Mouse (Mus musculus): ENCODE measurements around the gene Gm20662. TPM values are rescaled to one million over a fixed set of nuclear protein-coding genes. Genes with fewer than 3 reads are reported as not detected.
"Not testable (repeated sequence)": the region's sequence is repeated elsewhere in the genome, so short reads cannot be mapped to it uniquely, and the experiment has no call there.

Gene Gm20662
- total RNA-seq, 2 experiments from 2014 or later: 6.1 to 9.5 TPM

DNA sequence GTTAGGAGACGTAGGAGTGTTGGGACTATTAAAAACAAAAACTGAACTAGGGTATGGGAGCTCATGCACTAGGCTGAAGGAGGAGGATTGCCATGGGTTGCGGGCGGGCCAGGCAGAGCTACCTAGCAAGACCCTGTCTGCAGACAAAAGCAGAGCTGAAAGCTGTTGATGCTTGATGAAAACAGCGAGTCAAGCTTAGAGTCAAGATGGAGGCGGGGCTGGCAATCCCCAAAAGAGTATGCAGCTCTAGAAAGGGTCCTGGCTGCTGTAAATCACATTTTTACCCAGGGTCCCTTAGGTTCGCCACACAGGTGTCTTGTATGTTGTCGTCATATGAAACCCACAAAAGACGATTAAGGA is 7.4 kb downstream of the Gm20662 start:
- no peak for DNase-seq (ENCODE audit: low spot score in 2 of 2)

- no peak for DNase-seq (ENCODE audit: low spot score in 2 of 2)
These were observed 11.9 kb downstream of the Gm20662 start for GRCm38 (mm10) chr9:108008041-108008440.

- DNase-seq (ENCODE audit: low spot score in 2 of 2): no peak
These were observed 14.2 kb downstream of the Gm20662 start for GRCm38 (mm10) chr9:108010385-108010784.

- not testable (repeated sequence) for DNase-seq (ENCODE audit: low spot score in 2 of 2)
These were observed 17.4 kb downstream of the Gm20662 start for GRCm38 (mm10) chr9:108013577-108013976.

DNA sequence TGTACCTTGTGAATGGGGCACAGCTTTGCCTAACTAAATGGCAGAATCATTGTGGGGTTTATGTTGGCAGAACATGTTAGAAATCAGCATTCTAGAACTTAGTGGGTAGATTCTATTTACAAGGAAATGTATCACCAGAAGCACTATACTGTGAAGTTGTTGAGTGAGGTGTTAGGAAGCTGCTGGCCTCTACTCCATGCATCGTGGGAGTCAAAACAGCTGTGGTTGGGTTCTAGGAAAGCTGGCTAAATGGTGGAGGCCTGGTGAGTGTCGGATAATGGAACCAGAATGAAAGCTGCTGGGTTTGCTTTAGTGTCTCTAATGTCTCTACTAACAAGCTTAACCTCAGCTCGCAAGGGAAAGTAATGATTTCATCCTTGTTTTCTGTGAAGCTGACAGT is 21.0 kb downstream of the Gm20662 start:
- DNase-seq (ENCODE audit: low spot score in 2 of 2): peak; percentile 45 to 51

DNA sequence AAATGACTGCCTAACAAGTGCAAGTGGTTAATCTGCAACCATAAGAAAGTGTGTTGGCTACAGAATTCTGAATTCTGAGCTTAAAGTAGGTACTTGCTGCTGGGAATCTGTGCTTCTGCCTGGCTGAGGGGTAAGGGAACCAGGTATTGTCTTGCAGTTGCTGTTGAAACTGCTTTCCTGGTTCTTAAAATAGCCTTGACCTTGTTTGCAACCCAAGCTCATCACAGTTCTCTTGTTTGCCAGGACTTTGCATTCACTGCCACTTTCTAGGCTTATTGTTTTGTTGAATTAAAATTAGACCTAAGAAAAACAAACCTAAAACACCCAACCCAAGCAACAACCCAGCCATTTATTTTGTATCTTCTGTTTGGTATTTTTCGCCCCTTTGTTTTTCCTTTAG is 24.6 kb downstream of the Gm20662 start:
- no peak for DNase-seq (ENCODE audit: low spot score in 2 of 2)

- no peak for DNase-seq (ENCODE audit: low spot score in 2 of 2)
These were observed 27.1 kb downstream of the Gm20662 start for GRCm38 (mm10) chr9:108023216-108023615.

DNA sequence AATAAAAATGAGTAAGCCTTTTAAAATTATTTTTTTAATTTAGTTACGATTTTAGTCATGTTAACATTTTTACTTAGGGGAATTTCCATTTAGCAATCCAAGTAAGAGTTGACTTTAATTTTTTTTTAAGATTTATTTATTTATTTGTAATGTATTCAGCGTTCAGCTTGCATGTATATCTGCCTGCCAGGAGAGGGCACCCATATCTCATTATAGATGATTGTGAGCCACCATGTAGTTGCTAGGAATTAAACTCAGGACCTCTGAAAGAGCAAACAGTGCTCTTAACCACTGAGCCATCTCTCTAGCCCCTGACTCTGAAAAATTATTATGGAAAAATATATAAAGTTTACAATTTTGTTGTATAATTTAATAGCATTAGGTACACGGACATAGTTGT is 30.4 kb downstream of the Gm20662 start:
- DNase-seq (ENCODE audit: low spot score in 2 of 2): no peak

DNA sequence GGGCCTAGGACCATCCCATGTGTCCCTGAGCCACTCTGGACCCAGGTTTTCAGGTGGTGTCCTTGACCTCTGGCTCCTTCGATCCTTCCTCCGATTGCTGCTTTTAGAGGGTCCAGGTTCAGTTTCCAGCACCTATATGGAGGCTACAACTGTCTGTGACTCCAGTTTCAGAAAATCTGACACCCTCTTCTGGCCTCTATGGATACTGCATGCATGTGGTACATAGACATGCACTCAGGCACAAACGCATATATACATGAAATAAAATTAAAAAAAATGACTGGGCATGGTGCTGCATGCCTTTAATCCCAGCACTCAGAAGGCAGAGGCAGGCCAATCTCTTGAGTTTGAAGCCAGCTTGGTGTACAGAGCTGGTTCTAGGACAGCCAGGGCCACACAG is 31.7 kb downstream of the Gm20662 start:
- DNase-seq (ENCODE audit: low spot score in 2 of 2): no peak

DNA sequence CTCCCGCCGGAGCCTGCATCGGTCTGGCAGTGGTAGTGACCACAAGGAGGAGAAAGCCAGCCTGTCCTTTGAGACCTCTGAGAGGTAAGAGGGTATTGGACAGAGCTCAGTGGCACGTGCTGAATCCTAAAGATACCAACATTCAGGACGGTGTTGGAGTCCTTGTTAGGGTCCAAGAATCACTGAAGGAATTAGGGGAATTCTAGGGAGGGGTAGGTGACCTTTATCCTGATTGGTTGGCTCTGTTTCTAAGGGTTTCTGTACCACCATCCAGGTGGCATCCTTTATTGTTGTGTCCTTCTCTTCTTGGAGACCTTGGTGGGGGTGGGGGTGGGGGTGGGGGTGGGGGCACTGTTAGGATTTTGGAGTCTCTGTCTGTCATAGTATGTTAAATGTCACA is 36.0 kb downstream of the Gm20662 start:
- DNase-seq (ENCODE audit: low spot score in 2 of 2): no peak

DNA sequence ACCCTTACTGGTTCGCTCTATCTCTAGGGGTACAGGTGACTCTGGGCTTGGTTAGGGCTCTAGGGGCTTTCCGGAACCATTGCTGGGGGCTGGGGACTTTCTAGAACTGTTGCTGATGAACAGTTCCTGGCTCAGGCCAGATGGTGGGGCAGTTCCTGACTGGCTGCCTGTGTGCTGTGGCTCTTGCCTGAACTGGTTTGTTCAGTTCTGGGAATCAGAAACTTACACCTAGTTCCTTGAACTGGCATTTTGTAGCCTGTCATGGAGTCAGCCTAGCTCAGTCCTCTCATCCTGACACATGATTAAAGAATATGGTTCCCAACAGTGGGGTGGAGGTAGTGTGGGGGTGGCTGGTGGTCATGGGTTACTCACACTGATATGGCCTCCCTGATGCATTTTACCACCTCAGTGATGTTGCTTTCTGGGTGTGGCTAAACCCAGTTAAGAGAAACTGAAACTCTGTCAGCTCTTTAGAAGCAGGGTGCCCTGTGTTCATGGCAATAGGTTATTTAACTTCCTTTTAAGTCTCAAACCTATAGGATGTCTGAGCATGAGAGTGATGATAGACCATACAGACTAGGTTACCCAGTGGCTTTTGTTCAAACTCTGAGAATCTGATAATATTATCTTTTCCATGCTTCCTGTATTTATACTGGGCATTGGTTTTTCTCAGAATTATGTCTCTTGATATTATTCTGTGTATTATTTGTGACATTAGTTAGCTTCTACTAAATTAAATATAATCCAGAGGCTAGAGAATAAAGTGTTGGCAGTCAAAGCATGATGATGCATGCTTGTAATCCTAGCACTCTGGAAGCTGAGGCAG is 39.4 kb downstream of the Gm20662 start:
- DNase-seq (ENCODE audit: low spot score in 2 of 2): no peak

GRCm38 (mm10) chr9:108044751-108045492 is 48.8 kb downstream of the Gm20662 start:
- no peak for DNase-seq (ENCODE audit: low spot score in 2 of 2)

- DNase-seq (ENCODE audit: low spot score in 2 of 2): no peak
These were observed 50.4 kb downstream of the Gm20662 start for GRCm38 (mm10) chr9:108046582-108046981.

DNA sequence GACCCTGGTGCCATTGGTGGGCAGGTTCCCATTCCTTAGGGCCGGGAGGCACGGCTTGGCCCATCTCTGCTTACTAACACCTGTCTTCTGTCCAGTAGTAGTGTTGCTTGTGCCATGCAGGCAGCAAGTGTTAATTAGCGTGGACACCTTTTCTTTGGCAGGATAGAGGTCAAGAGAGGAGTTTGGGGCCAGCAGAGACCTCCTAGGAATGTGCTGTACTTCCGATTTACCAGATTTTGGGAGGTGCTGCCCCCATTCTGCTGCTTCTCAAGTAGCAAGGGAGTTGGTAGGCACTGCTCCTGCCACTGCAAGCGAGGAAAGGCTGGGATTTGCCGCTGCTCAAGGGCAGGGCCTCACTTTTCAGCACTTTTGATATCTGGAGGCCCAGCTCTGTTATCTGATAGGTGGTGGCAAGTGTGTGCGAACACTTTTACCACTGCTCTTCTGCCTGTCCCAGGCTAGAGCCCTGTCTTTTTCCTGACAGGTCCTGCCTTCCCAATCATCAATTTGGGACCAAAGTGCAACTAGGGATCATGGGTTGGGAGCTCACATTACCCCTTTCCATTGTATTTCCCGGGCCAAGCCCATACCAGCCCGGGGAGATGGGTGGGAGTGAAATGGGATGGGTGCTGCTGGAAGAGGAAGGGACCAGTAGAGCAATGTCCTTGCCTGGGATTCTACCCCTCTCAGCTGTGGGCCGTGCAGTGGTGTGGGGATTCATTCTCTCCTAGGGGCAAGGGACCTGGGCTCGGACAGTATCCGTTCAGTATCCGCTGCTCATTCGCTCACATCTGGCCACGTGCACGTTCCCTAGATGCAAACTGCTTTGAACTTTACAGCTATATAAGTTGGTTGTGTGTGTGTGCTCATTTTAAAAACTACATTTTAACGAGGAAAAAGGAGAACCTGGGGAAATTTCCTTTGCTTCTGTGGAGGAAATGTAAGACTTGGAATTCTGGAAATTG is 51.7 kb downstream of the Gm20662 start:
- DNase-seq (ENCODE audit: low spot score in 2 of 2): no peak

- DNase-seq (ENCODE audit: low spot score in 2 of 2): no peak
These were observed 52.4 kb downstream of the Gm20662 start for GRCm38 (mm10) chr9:108048566-108048955.

- DNase-seq (ENCODE audit: low spot score in 2 of 2): peak; percentile 94 to 97
These were observed 52.9 kb downstream of the Gm20662 start, which contains the start of gene Gmppb for GRCm38 (mm10) chr9:108049016-108049455. Gmppb (plus strand) TSS chr9:108049242.

DNA sequence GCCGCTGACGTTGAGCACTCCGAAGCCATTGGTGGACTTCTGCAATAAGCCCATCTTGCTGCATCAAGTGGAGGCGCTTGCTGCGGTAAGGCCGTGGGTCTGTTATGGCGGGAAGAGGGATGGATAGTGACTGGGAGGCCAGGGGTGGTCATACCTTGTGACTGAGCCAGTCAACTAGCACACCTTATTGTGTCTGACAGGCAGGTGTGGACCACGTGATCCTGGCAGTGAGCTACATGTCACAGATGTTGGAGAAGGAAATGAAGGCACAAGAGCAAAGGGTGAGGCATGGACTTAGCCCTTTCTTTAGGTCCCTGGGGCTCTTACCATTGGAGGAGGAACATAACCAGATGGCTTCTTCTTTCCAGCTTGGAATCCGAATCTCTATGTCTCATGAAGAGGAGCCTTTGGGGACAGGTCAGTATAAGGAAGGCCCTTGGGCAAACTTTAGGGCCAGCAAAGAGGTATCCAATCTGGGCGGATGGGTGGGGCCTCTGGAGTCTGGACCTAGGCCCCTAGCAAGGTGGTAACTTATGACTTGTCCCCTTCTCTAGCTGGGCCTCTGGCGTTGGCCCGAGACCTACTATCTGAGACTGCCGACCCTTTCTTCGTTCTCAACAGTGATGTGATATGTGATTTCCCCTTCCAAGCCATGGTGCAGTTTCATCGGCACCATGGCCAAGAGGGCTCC is 53.6 kb downstream of the Gm20662 start:
- no peak for DNase-seq (ENCODE audit: low spot score in 2 of 2)

GRCm38 (mm10) chr9:108051184-108051930 is 55.2 kb downstream of the Gm20662 start:
- peak in 1 of 2 experiments; percentile 2 for DNase-seq (ENCODE audit: low spot score in 2 of 2)

DNA sequence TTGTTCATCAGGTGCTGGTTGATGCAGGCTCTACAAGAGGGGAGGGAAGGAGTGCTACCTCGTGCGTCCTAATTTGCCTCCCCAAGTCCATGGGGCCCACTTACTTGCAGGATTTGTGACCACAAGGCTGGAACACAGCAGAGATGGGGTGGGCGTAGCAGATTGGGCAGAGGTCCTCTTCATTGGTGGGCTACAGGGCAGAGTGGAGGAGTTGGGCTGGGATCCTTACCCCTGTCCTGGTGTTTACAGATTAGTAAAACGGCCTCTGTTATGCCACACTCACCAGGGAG is 55.7 kb downstream of the Gm20662 start:
- no peak for DNase-seq (ENCODE audit: low spot score in 2 of 2)

DNA sequence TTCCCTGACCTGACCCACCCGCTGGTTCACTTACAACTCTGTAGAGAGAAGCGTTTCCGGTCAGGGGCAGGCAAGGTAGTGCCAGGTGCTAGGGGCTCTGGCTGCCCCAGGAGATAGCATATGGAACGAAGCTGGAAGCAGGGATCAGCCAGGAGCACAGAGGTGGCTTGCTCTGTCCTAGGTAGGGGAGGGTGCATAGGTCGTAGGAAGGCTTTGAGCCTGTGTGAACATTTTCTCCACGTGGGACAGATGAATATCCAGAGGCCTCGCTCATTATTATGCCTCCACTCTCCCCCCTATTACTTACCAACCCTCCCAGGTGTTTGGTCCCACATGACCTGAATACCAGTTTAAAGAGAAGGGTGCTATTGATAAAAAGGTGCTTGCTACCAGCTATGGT is 56.3 kb downstream of the Gm20662 start:
- DNase-seq (ENCODE audit: low spot score in 2 of 2): no peak

Measured in left cerebral cortex, adult 18-20 months (tissue).